Mouse (Mus musculus) forebrain, embryonic 14.5 days (tissue): ENCODE measurements at regions not wholly inside any gene's neighbourhood (a gene's known extent, or its start where the extent isn't known, plus 50 kb on each side); places are given as distances from the start of the nearest gene placed in this dataset. TPM values are rescaled to one million over a fixed set of nuclear protein-coding genes. Genes with fewer than 3 reads are reported as not detected.

Experiments
- ATAC-seq: fragments of 200-750 bp; cut with Nextera tagmentation; 2 replicates; pipeline ENCODE4 v1.8.0; 2017; ENCODE audit warnings: mild to moderate bottlenecking, moderate library complexity
- DNase-seq: peaks from one replicate; pipeline ENCODE4 v3.0.0-alpha.2; 2015; ENCODE audit warnings: low spot score
- H3K27ac ChIP-seq: fragments of 300-500 bp; sonication (generic); 2 replicates; pipeline ENCODE4 v1.5.1; 2014; ENCODE audit warnings: low read depth, mild to moderate bottlenecking, control low read depth, low read length, moderate library complexity
- H3K27me3 ChIP-seq: fragments of 300-500 bp; sonication (generic); replicated peaks from 2 replicates; pipeline ENCODE4 v1.6.1; 2014; ENCODE audit warnings: low read length, control low read depth, mixed read lengths; ENCODE audit not compliant: control insufficient read depth, insufficient read depth
- H3K36me3 ChIP-seq: fragments of 300-500 bp; sonication (generic); 2 replicates; pipeline ENCODE4 v1.6.1; 2014; ENCODE audit warnings: low read length, control low read depth; ENCODE audit not compliant: control insufficient read depth, insufficient read depth
- H3K4me1 ChIP-seq: fragments of 300-500 bp; sonication (generic); 2 replicates; pipeline ENCODE4 v1.6.1; 2014; ENCODE audit warnings: antibody characterized with exemption, low read length, control low read depth; ENCODE audit not compliant: control insufficient read depth, insufficient read depth
- H3K4me2 ChIP-seq: fragments of 300-500 bp; sonication (generic); 2 replicates; pipeline ENCODE4 v1.6.1; 2014; ENCODE audit warnings: mild to moderate bottlenecking, control low read depth, low read length
- H3K4me3 ChIP-seq: fragments of 300-500 bp; sonication (generic); 2 replicates; pipeline ENCODE4 v1.5.1; 2014; ENCODE audit warnings: low read depth, low read length, control low read depth
- H3K9ac ChIP-seq: fragments of 300-500 bp; sonication (generic); 2 replicates; pipeline ENCODE4 v1.6.1; 2014; ENCODE audit warnings: mild to moderate bottlenecking, low read length, control low read depth, moderate library complexity
- H3K9me3 ChIP-seq: fragments of 300-500 bp; sonication (generic); replicated peaks from 2 replicates; pipeline ENCODE4 v1.6.1; 2016; ENCODE audit warnings: low read length, control low read depth, mixed read lengths; ENCODE audit not compliant: control insufficient read depth
- WGBS: fragments of 180-500 bp; shearing (Covaris S2); extraction: QIAGEN DNeasy Blood & Tissue Kit; methylation state at CpG from one replicate; pipeline ENCODE4 v1.1.7; 2014; 5-methylcytosine and 5-hydroxymethylcytosine counted together
- microRNA-seq: library from miRNA; unstranded; fragments of <30 nt; microRNA quantifications from one replicate; pipeline ENCODE4, GENCODE M21; 2016

DNA sequence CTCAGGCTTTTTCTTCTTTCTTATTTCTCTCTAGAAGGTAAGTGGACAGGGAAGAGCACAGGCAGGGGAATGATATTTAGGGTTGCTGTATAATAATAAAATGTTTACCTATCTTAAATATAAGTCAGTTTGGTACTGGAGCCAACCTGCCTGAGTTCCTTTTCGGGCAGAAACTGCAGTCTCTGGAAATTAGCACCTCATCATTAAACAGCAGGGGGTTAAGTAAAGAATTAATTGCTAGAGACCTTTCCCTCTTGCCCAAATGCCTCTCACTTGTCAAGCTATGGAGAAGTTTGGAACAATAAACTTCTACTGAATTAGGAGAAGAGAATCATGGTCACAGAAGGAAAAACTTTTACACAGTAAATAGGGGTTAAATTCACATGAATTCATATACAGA, 524.7 kb downstream of the Slco4c1 start:
- H3K27ac ChIP-seq: no peak overlapping the region; the same call in 1 of the 2 replicates
- H3K4me1 ChIP-seq: peaks cover 5% of the 10 kb centered on the region
- no peak overlapping the region for H3K4me3 ChIP-seq
- ATAC-seq: peak; percentile 43
- 3% methylated on average over 1 of the region's 1 CpGs for WGBS
- DNase-seq: peak; percentile 69
- H3K4me2 ChIP-seq: no peak overlapping the region
- no peaks in the 10 kb centered on the region for H3K27me3 ChIP-seq
- no peaks in the 10 kb centered on the region for H3K9me3 ChIP-seq
- no peak overlapping the region for H3K9ac ChIP-seq
- H3K36me3 ChIP-seq: no peaks in the 10 kb centered on the region

DNA sequence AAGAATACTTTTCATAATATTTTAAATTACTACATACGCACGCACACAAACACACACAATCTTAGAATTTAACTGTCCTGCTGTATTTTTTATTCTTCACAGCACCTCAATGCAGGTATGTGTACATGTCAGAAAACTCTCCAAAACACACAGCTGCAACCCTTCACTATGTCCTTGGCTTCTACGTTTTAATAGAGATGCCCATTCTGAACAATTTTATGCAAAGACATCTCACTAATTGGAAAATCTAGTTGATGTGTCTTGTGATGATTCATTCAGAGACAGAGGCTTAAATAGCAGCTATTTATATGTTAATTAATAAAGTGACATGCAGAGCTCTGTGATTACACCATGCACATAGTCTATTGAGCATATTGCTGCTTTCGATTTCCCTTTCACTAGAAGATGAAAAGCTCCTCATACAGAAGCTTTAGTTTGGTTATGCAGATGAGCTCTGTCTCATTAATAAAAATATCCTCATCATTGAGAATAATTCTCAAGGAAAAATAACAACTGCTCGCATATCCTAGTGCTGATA, 525.4 kb downstream of the Slco4c1 start:
- DNase-seq (peak; percentile 88), ATAC-seq (peak; percentile 95)
- Histone ChIP-seq H3K27me3 (no peaks in the 10 kb centered on the region), H3K9me3 (no peaks in the 10 kb centered on the region), H3K4me3 (no peak overlapping the region), H3K36me3 (no peaks in the 10 kb centered on the region), H3K4me2 (no peak overlapping the region), H3K4me1 (peaks cover 5% of the 10 kb centered on the region), H3K9ac (no peak overlapping the region), H3K27ac (no peak overlapping the region)
- 16% methylated on average over 5 of the region's 5 CpGs for WGBS

DNA sequence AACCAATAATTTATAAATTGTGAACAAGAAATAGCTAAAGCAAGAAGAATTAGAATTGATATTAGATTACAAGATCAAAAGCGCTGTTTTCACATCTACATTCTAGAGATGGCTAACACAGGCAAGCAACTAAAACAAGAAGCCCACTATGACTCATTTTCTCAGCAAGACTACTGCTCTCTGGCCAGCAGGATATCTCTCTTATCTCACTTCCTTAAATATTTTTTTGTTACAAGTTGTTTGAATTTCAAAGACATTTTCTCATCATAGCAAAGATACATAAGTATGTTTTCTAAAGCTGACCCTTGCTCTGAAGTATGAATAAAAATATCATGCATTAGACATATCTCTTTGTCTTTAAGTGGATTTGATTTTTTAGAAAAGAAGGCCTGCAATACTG, 556.2 kb downstream of the Slco4c1 start:
- no peak for DNase-seq
- Histone ChIP-seq H3K4me3 (no peak overlapping the region), H3K9ac (no peak overlapping the region), H3K27me3 (no peaks in the 10 kb centered on the region), H3K4me2 (no peak overlapping the region), H3K27ac (no peak overlapping the region), H3K36me3 (no peaks in the 10 kb centered on the region), H3K9me3 (no peaks in the 10 kb centered on the region), H3K4me1 (no peaks in the 10 kb centered on the region)
- ATAC-seq: no peak
- WGBS: 98% methylated on average over 1 of the region's 1 CpGs

- H3K4me2 ChIP-seq: no peak overlapping the region
- H3K27me3 ChIP-seq: no peaks in the 10 kb centered on the region
- H3K36me3 ChIP-seq: no peaks in the 10 kb centered on the region
- ATAC-seq: peak; percentile 77
- DNase-seq: peak; percentile 74
- no peaks in the 10 kb centered on the region for H3K9me3 ChIP-seq
- H3K4me3 ChIP-seq: no peak overlapping the region
- WGBS: 1% methylated on average over 5 of the region's 5 CpGs
- H3K9ac ChIP-seq: no peak overlapping the region
- H3K27ac ChIP-seq: no peak overlapping the region
- no peaks in the 10 kb centered on the region for H3K4me1 ChIP-seq
These were observed 570.7 kb downstream of the Slco4c1 start for GRCm38 (mm10) chr1:96301238-96301637.

DNA sequence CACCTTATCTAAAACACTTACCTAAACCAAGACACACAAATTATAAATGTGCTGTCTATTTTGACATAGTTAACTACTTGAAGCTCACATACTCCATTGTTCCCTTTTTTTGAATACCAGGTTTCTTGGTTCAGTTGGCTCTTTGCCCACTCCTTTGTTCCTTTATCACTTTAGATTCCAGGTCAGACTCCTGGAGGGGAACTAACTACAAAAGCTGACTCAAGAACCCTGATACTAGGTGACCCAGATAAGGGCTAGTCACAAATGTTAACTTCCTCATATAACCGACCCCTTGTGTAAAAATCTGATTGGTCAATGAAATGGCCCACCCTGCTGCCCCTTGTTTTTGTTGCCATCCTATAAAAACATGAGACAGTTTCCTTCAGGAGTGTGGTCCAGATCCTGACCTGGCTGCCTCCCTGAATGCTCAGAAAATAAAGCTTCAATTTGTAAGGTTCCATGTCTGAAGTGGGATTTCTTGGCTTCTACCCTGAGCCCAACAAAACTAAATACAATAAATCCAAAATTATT, 593.9 kb downstream of the Slco4c1 start:
- H3K4me3 ChIP-seq: no peak overlapping the region
- no peak overlapping the region for H3K27ac ChIP-seq
- DNase-seq (no peak), ATAC-seq (no peak)
- H3K4me2 ChIP-seq: no peak overlapping the region
- no peaks in the 10 kb centered on the region for H3K27me3 ChIP-seq
- no peak overlapping the region for H3K9ac ChIP-seq
- no peaks in the 10 kb centered on the region for H3K36me3 ChIP-seq
- H3K9me3 ChIP-seq: no peaks in the 10 kb centered on the region
- 89% methylated on average over 1 of the region's 1 CpGs for WGBS
- H3K4me1 ChIP-seq: no peaks in the 10 kb centered on the region

DNA sequence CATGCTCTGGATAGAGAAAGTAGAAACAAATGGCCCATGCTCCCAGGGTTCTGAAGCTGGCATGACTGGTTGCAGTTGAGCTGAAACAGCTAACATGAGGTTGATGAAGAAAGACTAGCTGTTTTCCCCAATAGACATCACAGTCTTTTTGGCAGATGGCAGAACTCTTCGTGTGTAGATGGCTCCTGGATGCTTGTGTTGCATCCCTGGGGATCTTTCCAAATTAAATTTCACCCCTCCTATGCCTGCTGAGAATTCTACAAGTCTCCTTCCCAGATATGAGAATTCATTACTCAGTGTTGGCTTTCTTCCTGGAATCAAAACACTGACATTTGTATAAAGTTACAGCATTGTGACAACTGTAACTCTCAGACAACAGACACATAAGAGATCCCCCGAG, 595.3 kb downstream of the Slco4c1 start:
- Histone ChIP-seq H3K9me3 (no peaks in the 10 kb centered on the region), H3K4me3 (no peak overlapping the region), H3K27ac (no peak overlapping the region), H3K36me3 (no peaks in the 10 kb centered on the region), H3K4me1 (no peaks in the 10 kb centered on the region), H3K9ac (no peak overlapping the region), H3K4me2 (no peak overlapping the region), H3K27me3 (no peaks in the 10 kb centered on the region)
- WGBS: 55% methylated on average over 2 of the region's 2 CpGs
- ATAC-seq (no peak), DNase-seq (peak; percentile 38)

Small RNA genes in the stretch of these regions (microRNA-seq; reads per million reads assigned to microRNA genes)
- not detected for gene Gm22917
